Mouse (Mus musculus): ENCODE measurements at regions not wholly inside any gene's neighbourhood (a gene's known extent, or its start where the extent isn't known, plus 50 kb on each side); places are given as distances from the start of the nearest gene placed in this dataset.
"Not testable (repeated sequence)": the region's sequence is repeated elsewhere in the genome, so short reads cannot be mapped to it uniquely, and the experiment has no call there.

DNA sequence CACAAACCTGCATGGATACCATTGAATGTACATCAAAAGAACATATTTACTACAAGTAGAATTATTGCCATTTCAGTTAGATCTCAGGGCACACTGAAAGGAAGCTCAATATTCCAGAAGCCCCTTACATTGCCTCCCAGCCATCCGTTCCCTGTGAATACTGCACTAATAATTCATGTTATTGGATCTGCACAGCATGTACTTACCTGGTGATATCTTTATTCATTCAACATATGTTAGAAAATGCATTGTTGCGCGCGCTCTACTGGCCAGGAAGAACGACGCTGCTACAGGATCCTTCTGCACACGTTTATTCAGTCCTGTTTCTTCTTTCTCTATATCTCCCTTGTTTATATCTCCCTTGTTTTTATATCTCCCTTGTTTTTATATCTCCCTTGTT is 586.3 kb upstream of the Marcks start:
- not testable (repeated sequence) for DNase-seq (ENCODE audit: low spot score in 2 of 2)

DNA sequence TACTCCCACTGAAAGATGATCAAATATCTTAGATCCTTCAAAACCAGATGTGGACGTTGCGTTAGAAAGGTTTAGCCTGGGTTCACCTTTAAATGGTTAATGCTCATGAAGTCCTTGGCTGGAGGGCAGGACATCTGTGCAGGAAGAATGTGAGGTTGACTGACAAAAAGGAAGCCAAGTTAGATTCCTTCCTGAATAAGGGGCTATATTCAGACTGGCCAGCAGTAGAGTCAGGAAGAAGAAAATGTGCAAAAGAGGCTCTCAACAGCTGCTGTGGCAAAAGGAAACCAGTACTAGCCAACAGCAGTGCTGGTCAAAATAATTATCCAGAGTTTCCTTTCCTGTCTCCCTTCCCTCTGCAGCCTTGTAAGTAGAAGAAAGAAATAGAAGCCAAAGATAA is 582.0 kb upstream of the Marcks start:
- DNase-seq (ENCODE audit: low spot score in 2 of 2) = no peak

DNA sequence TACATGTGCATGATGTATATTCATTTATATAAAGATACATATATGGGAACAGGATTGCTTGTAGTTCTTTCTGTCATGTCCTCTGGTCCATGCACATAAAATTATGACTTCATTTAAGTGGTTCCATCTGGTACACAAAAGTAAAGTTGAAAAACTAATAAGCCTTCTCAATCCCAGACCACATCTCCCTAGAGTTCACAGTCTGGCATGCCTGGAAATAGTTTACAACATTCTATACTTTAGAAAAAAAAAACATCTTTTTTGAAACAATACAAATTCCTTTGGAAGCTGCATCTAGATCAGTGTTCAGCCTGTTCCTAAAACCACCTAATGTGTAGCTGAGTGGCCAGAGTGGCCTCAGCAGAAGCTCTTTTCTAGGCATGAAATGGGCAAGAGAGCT is 578.2 kb upstream of the Marcks start:
- no peak for DNase-seq (ENCODE audit: low spot score in 2 of 2)

DNA sequence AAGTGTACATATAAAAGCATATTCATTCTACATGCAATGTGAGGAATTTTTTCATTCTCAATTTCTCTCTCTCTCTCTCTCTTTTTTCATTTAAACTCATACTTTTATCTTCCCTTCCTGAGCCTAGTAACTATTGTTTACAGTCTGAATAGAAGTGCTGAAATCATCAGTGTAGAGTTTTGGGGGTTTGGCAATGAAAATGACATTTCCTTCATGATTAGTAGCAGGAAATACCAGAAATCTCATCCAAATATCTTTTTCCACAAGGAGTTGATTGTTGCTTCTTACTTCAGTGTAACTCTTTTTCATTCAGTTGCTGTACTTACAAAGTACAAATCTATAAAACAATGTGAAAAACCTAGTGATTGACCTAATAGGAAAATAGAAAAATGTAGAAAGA is 572.7 kb upstream of the Marcks start:
- no peak for DNase-seq (ENCODE audit: low spot score in 2 of 2)

DNA sequence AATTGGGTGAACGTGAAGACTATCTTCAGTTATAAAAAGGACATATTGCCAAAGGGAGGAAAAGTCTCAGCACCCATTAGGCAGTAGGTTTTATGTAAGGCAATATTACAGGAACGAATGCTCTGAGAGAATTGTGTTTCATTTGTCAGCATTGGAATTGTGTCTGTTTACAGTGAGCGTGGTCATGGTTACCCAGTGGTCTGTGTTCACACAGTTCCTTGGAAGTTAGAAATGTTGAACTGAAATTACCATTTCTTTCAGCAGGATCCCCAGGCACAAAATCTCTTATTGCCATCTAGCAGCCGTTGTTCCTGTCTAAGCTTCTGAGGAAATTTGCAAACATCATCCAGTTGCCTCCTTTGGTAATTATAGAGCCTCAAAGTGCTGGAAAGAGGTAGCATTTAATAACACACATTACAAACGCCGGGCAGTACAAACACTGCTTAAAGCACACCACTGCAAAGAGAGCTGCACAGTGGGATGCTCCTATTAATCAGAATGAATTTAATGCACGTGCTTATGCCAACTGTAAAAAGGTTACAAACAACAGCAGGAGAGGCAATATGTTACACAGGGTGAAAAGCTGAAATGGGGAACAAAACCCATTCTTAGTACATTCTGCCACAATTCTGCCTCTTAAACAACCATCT is 555.4 kb upstream of the Marcks start:
- DNase-seq (ENCODE audit: low spot score in 2 of 2) = no peak

DNA sequence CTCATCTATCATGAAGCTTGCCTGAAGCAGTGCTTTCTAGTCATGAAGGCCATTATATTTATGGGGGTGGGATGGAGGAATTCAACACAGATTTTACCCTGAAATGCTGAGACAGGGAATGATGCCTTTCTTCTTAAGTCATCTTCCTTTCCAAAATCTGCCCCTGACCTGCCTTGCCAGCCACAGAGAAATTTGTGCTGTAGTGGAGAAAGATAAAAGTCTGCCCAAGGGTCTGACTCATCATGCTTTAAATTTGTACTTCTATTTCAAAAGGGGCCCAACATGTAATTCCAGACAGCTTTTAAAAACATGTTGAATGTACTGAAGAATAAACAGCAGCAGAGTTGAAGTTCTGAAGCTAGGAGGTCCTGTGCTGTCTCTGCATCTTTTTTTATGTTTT is 554.1 kb upstream of the Marcks start:
- no peak for DNase-seq (ENCODE audit: low spot score in 2 of 2)

DNA sequence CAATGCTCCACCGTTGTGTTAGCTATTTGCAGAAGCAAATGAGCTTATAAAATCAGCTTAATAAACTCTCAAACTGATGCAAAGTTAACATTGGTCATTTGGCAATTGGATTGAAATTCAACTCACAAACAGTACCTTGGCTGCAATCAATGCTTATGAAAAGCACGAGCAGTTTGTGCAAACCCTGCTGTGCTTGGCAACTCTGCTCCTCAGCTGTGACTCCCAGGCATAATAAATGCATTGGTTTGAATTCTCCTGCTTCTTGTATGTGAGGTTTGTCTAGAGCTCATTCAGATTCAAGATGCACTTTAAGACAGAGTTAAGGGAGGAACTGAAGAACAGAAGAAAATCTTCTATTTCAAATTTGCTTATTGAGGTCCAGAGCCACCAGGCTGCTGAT is 553.2 kb upstream of the Marcks start:
- peak; percentile 46 to 48 for DNase-seq (ENCODE audit: low spot score in 2 of 2)

DNA sequence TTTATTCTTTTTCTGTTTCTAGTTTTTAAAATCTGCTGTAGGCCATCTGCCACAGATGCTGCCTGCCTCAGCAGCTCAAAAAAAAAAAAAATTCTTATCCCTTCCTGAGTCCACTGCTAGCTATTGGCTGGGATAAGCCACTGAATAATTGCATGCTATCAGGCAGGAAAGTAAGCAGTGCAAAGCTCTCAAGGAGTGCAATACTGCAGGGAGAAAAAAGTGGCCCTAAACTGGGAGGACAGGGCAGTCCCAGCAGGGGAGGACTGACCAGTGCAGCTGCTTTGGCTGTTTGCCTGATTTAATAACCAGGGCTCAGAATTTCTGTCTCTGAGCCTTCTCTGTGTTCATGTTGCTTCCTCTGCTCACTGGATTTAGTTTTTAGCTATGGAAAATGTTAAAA is 544.4 kb upstream of the Marcks start:
- peak in 1 of 2 experiments; percentile 7 for DNase-seq (ENCODE audit: low spot score in 2 of 2)

DNA sequence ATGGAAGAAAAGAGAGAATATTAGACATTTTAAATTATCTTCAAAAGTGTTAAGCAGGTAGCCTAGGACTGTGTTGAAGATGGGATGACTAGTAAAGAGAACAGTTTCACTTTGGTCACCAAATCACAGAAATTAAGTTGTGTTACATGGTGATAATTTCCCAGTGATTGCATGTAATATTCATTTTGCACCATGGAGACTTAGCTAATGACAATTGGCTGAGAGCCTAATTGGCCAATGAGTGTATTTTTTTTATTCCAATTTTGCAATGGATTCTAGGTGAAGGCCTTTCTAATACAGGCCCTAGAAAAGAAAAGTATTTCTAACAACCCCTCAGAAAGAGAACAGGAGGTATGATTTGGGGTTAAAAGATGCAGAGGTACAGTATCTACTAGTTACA is 541.9 kb upstream of the Marcks start:
- no peak for DNase-seq (ENCODE audit: low spot score in 2 of 2)

DNA sequence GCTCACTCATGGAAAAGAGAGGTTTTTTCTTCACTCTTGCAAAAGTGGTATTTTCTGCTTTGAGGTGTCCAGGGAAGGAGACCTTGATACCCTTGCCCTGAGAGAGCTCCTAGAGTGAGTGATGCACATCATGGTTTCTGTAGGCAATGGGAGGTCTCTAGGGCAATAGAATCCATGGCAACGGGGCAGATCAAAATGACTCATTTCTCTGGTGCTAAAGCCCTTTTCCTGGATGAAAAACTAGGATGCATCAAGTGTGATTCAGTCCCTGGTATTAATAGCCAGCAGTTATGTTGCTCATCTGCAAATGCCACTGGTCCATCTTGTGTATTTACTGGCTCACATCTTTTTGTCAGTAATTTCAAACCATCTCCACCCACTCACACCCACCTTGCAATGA is 539.1 kb upstream of the Marcks start:
- DNase-seq (ENCODE audit: low spot score in 2 of 2) = no peak

DNA sequence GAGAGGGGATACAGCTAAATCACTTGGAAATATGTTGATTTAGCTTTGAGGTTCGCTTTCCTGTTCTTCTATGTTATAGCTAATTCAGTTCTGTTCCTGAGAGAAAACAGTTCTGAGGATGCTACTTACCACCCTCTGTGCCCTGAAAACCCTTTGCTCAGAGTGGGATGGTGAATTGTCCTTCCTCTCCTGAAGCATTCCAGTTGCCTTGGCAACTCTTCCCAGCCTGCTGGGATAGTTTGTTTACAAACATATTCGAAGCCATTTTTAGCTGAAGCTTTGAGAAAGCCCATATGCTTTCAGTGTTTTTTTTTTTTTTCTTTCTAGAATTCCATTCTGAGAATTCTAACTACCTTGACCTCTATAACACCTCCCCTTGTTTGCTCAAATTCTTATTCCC is 530.1 kb upstream of the Marcks start:
- no peak for DNase-seq (ENCODE audit: low spot score in 2 of 2)

DNA sequence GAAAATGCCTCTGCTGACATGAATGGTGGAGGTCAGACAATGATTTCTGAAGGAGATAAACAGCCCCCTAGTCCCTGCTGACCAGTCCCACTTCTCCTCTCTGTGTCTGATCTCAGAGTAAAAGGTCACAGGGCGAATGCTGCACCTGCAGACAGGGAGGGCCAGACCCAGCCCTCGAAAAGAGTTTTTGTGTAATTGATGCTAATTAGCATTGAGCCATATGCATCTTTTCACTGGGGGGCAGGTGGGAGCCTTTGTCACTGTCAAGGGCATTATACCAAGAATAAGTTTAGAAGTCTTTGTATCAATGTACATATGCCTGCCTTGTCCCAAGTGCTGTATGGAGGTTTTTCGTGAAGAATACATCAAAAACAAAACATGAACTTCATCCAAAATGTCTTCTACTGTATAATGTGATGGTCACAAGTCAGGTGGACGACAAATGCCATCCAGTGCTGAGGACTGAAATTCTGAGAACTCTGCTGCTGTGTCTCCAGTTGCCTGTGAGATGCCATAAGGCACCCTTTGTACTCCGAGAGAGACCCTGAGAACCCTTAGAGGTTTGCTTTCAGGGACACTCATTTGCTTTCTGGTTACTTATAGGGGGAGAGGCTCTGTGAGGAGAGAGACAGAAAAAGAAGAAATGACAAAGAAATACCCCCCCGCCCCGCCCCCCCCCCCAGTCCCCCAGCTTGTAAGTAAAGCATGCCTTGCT is 528.5 kb upstream of the Marcks start:
- DNase-seq (ENCODE audit: low spot score in 2 of 2) = no peak

DNA sequence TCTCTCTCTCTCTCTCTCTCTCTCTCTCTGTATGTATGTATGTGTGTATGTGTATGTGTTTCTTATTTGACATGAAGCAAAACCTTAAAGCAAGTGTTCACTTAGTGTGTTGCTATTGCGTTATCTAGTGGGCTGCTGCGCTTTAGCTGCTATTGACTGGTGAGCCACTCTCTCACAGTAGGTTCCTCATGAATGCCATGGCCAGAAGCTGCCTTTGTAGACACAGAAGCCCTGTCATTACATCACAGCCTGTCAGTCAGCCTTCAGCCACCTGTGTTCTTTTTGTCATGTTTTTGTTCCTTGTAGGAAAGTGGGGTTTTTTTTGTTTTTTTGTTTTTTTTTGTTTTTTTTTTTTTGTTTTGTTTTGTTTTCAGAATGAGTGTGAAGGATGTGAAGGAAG is 527.8 kb upstream of the Marcks start:
- no peak for DNase-seq (ENCODE audit: low spot score in 2 of 2)

DNA sequence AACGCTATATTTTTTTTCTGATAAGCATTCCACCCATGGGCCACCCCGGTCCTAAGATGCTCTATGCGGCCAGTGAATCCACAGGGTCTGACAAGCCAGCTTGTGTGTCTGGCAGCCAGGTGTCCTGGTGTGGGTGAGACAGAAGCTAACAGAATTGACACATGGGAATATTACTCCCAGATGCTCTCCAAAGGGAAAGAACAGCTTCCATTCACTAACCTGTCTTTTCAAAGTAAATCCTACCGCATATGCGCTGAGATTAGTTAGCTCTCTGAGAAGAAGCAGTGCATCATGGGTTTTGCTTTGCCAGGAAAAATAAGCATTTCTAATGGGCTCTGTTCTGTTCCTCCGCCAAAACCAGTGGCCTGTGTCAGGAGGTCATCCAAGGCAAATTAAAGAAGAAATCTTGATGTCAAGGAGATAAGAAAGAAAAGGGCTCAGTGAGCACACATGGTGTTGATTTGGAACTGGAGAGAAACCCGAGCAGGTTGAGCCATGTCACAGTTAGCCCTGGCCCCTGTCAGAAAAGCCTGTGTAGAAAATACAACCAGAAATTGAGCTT is 498.4 kb upstream of the Marcks start:
- DNase-seq (ENCODE audit: low spot score in 2 of 2) = no peak

DNA sequence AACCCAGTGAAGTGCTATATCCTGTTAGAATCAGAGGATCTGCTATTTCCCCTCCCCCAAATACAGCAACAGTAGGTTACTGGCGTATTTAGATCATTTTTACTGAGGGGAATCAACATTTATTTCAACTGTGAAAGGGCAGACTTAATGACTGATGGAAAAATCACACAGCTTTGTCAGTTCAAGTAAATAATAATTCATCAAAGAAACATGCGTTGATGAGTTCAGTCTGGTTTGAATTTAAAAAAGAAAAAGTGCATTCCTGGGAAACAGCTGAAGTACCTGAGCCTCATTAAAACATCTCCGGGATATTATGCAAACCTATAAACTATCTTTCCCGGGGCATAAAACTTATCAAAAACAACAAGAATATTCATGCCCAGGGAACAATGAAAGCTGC is 497.7 kb upstream of the Marcks start:
- DNase-seq (ENCODE audit: low spot score in 2 of 2) = no peak

DNA sequence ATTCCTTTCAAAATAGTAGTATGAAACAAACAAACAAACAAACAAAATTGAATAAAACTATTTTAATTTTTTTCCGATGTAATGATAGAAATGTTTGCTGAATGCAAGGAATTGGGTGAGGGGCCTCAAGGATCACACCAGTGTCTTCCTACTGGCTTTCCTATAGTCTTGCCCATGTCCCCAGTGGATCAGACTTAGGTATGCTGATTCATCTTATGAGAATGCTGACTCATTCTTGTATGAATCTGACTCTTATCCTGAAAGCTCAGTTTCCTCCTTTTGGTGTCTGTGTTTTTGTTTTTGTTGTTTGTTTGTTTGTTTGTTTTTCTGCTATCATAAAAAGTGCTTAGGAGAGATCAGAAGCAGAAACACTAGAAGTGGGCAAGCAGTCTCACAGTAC is 491.7 kb upstream of the Marcks start:
- DNase-seq (ENCODE audit: low spot score in 2 of 2) = no peak

DNA sequence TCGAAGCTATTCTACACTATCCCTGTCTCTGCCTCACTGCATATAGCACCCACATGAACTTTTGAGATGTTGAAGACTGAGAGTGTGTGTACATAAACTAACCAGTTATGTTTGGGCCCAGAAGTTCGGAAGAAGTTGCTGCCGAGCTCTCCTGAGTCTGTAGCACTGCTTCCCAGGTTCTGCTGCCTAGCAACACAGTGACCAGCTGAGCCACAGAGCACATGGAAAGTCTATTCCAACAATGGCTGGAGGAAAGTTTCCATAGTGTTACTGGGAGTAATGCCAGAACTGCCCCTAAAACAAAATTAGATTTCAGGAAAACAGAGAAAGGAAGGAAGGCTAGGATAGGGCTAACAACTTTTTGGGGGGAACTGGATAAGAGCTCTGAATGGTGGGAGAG is 489.2 kb upstream of the Marcks start:
- no peak for DNase-seq (ENCODE audit: low spot score in 2 of 2)

DNA sequence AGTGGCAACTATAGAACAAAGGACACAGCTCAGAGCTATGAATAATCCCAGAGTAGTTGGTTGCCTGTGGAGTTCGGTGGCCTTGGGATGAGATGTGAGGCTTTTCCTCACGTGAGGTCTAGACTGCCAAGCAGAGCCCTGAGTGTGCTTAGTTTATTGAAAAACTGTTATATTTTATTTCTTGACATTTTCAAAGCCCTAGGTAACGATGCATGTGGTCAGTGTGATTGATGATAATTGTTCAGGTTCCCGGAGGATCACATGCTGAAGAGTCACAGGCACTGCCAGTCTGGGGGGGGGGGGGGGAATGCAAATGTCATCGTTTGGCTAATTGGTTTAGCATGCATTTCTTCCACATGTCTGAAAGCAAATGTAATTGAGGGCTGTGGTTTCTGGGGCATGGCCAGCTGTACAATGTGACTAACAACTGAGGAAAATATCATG is 488.1 kb upstream of the Marcks start:
- no peak for DNase-seq (ENCODE audit: low spot score in 2 of 2)

DNA sequence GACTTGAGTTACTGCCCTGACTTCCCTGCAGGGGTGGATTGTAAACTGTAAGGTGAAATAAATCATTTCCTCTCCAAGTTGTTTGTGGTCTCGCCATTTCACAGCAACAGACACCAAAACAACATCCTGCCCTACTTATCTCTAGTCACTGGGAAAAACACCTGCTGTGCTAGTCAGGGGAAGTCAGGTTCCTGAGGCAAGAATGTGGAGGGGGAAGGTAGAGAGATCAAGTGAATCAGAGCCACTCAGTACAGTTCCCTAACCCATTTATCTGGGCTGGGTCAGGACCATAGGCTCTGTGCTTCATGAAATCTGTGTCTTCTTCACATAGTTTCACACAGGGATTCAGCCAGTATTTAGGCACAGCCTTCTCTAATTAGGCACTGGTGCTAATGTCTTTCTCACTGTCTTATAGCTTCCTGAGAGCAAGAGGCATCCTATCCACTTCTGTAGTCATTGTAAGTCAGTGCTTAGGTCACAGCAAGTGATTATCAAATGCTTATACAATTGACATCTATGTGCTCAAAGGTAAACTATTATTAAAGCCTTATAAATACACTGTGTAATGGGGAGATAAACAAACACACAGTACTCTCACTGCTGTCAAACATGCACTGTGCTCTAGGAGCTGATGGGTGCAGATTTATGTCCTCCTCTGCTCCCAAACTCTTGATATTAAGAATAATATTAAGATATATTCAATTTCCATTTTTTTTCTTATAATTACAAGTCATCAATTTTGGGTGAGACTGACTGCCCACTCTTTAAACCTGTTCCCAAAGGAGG is 487.4 kb upstream of the Marcks start:
- no peak for DNase-seq (ENCODE audit: low spot score in 2 of 2)

DNA sequence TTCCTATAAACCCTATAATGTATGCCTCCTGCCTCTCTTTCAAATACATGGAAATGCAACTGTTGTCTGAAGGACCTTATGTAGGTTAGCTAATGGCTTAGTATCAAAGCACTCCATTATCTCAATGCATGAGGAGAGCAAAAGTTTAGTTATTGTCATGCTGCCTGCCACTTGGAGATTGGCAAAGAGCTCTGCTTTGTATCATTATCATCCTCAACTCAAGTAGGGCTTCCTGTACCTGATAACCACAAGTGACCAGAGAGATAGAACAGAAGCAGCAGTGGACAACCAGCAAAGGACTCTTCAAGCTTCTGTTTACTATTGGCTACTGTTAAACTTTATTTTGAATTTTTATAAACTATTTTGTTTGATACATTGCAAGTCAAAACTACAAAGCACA is 484.3 kb upstream of the Marcks start:
- no peak for DNase-seq (ENCODE audit: low spot score in 2 of 2)

DNA sequence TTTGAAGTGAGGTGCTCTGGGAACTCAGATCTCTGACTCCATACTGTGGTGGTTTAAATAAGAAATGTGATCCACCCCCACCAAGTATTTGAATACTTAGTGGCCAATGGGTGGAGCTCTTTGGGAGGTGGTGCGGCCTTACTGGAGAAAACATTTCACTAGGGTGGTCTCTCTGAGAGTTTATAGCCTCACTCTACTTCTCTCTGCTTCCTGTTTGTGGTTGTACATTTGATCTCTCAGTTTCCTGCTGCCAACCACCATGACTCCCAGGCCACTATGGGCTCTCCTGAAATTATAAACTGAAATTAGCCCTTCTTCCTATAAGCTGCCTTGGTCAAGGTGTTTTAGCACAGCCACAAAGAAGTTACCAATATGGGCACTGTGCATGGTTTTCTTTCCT is 479.9 kb upstream of the Marcks start:
- DNase-seq (ENCODE audit: low spot score in 2 of 2) = no peak

DNA sequence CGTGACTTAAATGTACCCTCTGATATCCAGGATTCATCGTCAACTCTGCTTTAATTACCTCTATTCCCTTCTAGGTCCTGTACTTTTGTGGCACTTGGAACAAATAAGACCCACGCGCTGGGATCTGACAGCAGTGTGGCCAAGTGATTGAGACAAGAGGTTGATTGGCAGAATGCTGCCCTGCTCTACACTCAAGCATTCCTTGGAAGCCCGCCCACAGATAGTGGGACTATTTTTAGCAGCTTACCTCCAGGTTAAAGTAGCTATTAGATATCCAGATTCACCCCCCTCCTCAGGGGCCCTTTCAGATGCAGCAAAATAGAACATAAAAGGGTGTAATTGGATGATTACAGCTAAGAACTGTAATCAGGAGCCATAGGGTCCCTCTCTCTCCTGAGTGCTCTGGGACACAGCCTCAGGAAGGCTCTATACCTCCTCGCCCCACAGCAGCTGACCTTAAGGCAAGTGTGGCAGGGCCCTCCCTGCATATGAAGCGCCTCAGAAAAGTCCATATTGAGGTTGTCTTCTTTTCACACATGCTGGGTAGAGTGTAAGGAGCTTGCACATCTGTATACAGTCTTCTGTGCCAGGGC is 479.1 kb upstream of the Marcks start:
- no peak for DNase-seq (ENCODE audit: low spot score in 2 of 2)

All from layer of hippocampus, adult 8-10 months (tissue).